Comparison of ENCODE assay signal across 19 mouse cellular contexts in genomic region chr6:56854803-56855202, GRCm38 (mm10).
"Had no signal": no experiment of that assay in that cellular context is flagged by ENCODE, and none has a peak within 500 bp of the region (broad histone marks: within the 10 kb centered on the region; RNA-seq: fewer than 3 reads in every experiment).

No protein-coding gene starts in this region.

- H3K9ac ChIP-seq: lung, embryonic 14.5 days; midbrain, embryonic 12.5 days; neural tube, embryonic 13.5 days; neural tube, embryonic 15.5 days had no signal

- ATAC-seq: midbrain, embryonic 16.5 days had no signal

- H3K4me3 ChIP-seq: midbrain, embryonic 10.5 days; midbrain, embryonic 12.5 days; myocyte; neural tube, embryonic 13.5 days; neural tube, embryonic 15.5 days had no signal

- H3K27me3 ChIP-seq: midbrain, embryonic 12.5 days; neural tube, embryonic 13.5 days; neural tube, embryonic 15.5 days had no signal

- H3K4me1 ChIP-seq: midbrain, embryonic 10.5 days; midbrain, embryonic 12.5 days; neural tube, embryonic 13.5 days; neural tube, embryonic 15.5 days had no signal

- H3K4me2 ChIP-seq: lung, embryonic 14.5 days; midbrain, embryonic 12.5 days; neural tube, embryonic 13.5 days; neural tube, embryonic 15.5 days had no signal

- H3K27ac ChIP-seq: midbrain, embryonic 10.5 days; midbrain, embryonic 12.5 days; neural tube, embryonic 13.5 days; neural tube, embryonic 15.5 days had no signal

- H3K9me3 ChIP-seq: midbrain, embryonic 10.5 days; midbrain, embryonic 12.5 days; neural tube, embryonic 13.5 days; neural tube, embryonic 15.5 days had no signal

- H3K36me3 ChIP-seq: midbrain, embryonic 12.5 days; neural tube, embryonic 15.5 days had no signal

- DNase-seq: lung, adult 18-20 months; lung, embryonic 14.5 days; lung, postnatal 10 days; lung, postnatal 4 days; midbrain, embryonic 14.5 days; retina, postnatal 1 day; right cerebral cortex, adult 18-20 months; right cerebral cortex, postnatal 25 days; right cerebral cortex, postnatal 4 days; spleen, adult 18-20 months; thymus, adult 18-20 months; thymus, postnatal 14 days; thymus, postnatal 36 days had no signal
